Mouse (Mus musculus): ENCODE data around the gene Hyal3. TPM values are rescaled to one million over a fixed set of nuclear protein-coding genes. Genes with fewer than 3 reads are reported as not detected.

Gene Hyal3
- total and polyA plus RNA-seq, 3 experiments = 2.3 to 6.8 TPM; not detected in 1

DNA sequence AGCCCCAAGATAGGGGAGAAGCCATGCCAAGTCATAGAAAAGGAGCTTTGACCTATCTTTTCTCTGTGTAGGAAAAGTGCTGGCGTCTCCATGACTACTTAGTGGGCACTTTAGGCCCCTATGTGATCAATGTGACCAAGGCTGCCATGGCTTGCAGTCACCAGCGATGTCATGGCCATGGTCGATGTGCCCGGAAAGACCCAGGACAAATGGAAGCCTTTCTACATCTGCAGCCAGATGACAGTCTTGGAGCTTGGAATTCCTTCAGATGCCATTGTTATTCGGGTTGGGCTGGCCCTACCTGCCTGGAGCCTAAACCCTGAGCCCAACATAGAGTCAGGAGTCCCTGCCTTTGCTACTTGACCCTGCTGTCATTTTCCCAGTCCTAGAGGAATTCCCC, 5.9 kb downstream of the Hyal3 start:
- peak overlapping the region in 1 of 2 experiments; percentile 10; a peak in 2 of 4 replicates for H3K4me3 ChIP-seq (ENCODE audit: control insufficient read depth in 1 of 2, insufficient read depth in 1 of 2, low read depth in 2 of 2, low read length in 2 of 2)
- H3K27ac ChIP-seq (ENCODE audit: control insufficient read depth, low read depth, low read length) = peak overlapping the region; percentile 94
- H3K36me3 ChIP-seq (ENCODE audit: control insufficient read depth in 1 of 2, insufficient read depth in 2 of 2, low read length in 2 of 2) = peaks cover 4 to 35% of the 10 kb centered on the region in 2 experiments; a peak in 3 of 4 replicates

DNA sequence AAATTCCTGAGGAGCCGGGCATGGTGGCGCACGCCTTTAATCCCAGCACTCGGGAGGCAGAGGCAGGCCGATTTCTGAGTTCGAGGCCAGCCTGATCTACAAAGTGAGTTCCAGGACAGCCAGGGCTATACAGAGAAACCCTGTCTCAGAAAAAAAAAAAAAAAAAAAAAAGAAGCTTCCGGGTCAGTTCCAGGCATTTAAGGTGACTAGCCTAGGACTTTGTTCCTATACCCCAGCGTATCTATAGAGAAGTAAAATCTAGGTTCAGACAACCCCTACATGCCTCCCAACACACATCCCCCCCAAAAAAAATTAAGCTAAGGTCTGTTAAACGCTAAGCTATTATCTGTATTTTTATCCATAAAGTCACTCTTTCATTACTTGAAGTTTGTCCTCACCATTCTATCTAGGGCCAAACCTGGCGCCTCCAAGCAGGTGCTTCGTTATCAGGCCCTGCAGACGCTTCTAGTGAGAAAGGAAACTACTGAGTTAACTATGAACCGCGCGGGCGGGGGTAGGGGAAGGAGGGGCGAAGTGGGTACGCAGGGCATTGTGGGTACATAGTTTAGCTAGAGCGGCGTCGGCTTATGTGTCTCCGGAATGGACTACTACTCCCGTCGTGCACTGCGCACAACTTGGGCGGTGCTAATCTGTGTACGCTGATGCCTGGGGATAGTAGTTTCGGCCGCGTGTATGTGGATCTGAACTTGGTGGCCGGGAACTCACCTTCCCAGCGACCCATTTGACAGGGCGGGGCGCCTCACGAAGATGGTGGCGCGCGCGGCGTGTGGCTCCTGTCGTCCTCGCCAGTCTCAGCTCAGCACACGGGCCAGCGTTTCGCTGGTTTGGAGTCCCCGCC, 6.6 kb downstream of the Hyal3 start, which contains the start of gene Ifrd2:
Gene Ifrd2, plus strand, starts transcription at position 669 of the 859 bp plus-strand sequence.
- Histone ChIP-seq H3K79me2 (ENCODE audit: control insufficient read depth, insufficient read depth, low read length, poor library complexity) (peaks cover 47% of the 10 kb centered on the region), H3K27ac (ENCODE audit: control insufficient read depth, low read depth, low read length) (peak within 1 kb of the TSS; percentile 99), H3K9me3 (replicated peaks; ENCODE audit: insufficient read depth, low read length) (no peaks in the 10 kb centered on the region), H3K36me3 (ENCODE audit: control insufficient read depth in 1 of 2, insufficient read depth in 2 of 2, low read length in 2 of 2) (peaks cover 4 to 29% of the 10 kb centered on the region in 2 experiments; a peak in 3 of 4 replicates), H3K4me3 (ENCODE audit: control insufficient read depth in 1 of 2, insufficient read depth in 1 of 2, low read depth in 2 of 2, low read length in 2 of 2) (peak within 1 kb of the TSS; percentile 55 to 86), H3K27me3 (ENCODE audit: control insufficient read depth in 1 of 2, insufficient read depth in 2 of 2, low read length in 2 of 2) (no peaks in the 10 kb centered on the region), H3K9ac (ENCODE audit: control insufficient read depth, low read depth, low read length, poor library complexity, severe bottlenecking) (peak within 1 kb of the TSS; percentile 99), H3K4me1 (ENCODE audit: control insufficient read depth in 1 of 2, insufficient read depth in 2 of 2, low read length in 2 of 2) (peaks cover 16 to 31% of the 10 kb centered on the region in 2 experiments; a peak in 3 of 4 replicates)
- DNase-seq (ENCODE audit: low read depth, low spot score) = peak; percentile 99
- peak; percentile 97 for TF ChIP-seq HCFC1 (IDR thresholded peaks at IDR 0.05; ENCODE audit: low read depth, low read length)
- TF ChIP-seq NELFE (IDR thresholded peaks at IDR 0.05; ENCODE audit: low read depth, low read length) = peak; percentile 83
- TF ChIP-seq USF1 (IDR thresholded peaks at IDR 0.05; ENCODE audit: low read depth, low read length) = no peak
- peak; percentile 95 for TF ChIP-seq GATA1 (IDR thresholded peaks at IDR 0.05; ENCODE audit: low read depth, low read length)
- no peak for TF ChIP-seq E2F4 (IDR thresholded peaks at IDR 0.05; ENCODE audit: borderline replicate concordance, low read depth, low read length)
- TF ChIP-seq CHD1 (IDR thresholded peaks at IDR 0.05; ENCODE audit: low read depth, low read length) = no peak
- peak; percentile 98 for TF ChIP-seq TCF12 (IDR thresholded peaks at IDR 0.05; ENCODE audit: low read depth, low read length)
- peak; percentile 98 for TF ChIP-seq TAL1 (IDR thresholded peaks at IDR 0.05; ENCODE audit: low read length)
- no peak for TF ChIP-seq USF2 (IDR thresholded peaks at IDR 0.05; ENCODE audit: borderline replicate concordance in 1 of 2, insufficient read depth in 1 of 2, low read depth in 1 of 2, low read length in 2 of 2)
- TF ChIP-seq CHD2 (IDR thresholded peaks at IDR 0.05; ENCODE audit: low read length) = peak; percentile 59
- no peak for TF ChIP-seq ZC3H11A (IDR thresholded peaks at IDR 0.05; ENCODE audit: low read depth, low read length)
- no peak for TF ChIP-seq MYC (IDR thresholded peaks at IDR 0.05; ENCODE audit: low read depth, low read length)
- TF ChIP-seq ZKSCAN1 (IDR thresholded peaks at IDR 0.05; ENCODE audit: low read depth, low read length) = no peak
- peak; percentile 83; the same call in 1 of the 2 replicates for TF ChIP-seq POLR2AphosphoS5 (IDR thresholded peaks at IDR 0.05; ENCODE audit: borderline replicate concordance, low read depth, low read length)
- peak; percentile 90 for TF ChIP-seq TBP (IDR thresholded peaks at IDR 0.05; ENCODE audit: low read depth, low read length)
- no peak for TF ChIP-seq JUND (IDR thresholded peaks at IDR 0.05; ENCODE audit: low read depth, low read length)
- peak in 1 of 2 experiments; percentile 91; a peak in 2 of 4 replicates for TF ChIP-seq POLR2A (IDR thresholded peaks at IDR 0.05; ENCODE audit: control insufficient read depth in 1 of 2, insufficient read depth in 1 of 2, low read depth in 1 of 2, low read length in 2 of 2, poor library complexity in 1 of 2)
- no peak; the same call in 1 of the 2 replicates for TF ChIP-seq GABPA (IDR thresholded peaks at IDR 0.05; ENCODE audit: low read depth, low read length)
- TF ChIP-seq MYB (IDR thresholded peaks at IDR 0.05; ENCODE audit: low read depth, low read length) = peak; percentile 80
- peak; percentile 70 for TF ChIP-seq BHLHE40 (IDR thresholded peaks at IDR 0.05; ENCODE audit: borderline replicate concordance, low read depth, low read length)
- peak; percentile 40; the same call in 1 of the 2 replicates for TF ChIP-seq RCOR1 (IDR thresholded peaks at IDR 0.05; ENCODE audit: low read depth, low read length)
- TF ChIP-seq ELF1 (IDR thresholded peaks at IDR 0.05; ENCODE audit: low read depth, low read length) = no peak; the same call in 1 of the 2 replicates
- peak; percentile 86 to 95 for TF ChIP-seq EP300 (IDR thresholded peaks at IDR 0.05; ENCODE audit: low read depth in 1 of 2, low read length in 2 of 2)
- TF ChIP-seq SIN3A (IDR thresholded peaks at IDR 0.05; ENCODE audit: low read length) = peak; percentile 93
- peak; percentile 94; the same call in 1 of the 2 replicates for TF ChIP-seq POLR2AphosphoS2 (IDR thresholded peaks at IDR 0.05; ENCODE audit: low read length)
- TF ChIP-seq NRF1 (IDR thresholded peaks at IDR 0.05; ENCODE audit: insufficient read depth, low read depth, low read length, poor library complexity, severe bottlenecking) = peak; percentile 58; the same call in 1 of the 2 replicates
- TF ChIP-seq UBTF (IDR thresholded peaks at IDR 0.05; ENCODE audit: borderline replicate concordance, insufficient read depth, low read depth, low read length) = no peak
- peak; percentile 95 for TF ChIP-seq ETS1 (IDR thresholded peaks at IDR 0.05; ENCODE audit: low read depth, low read length)

More for the DNA sequence above, 5.9 kb downstream of the Hyal3 start:
- Histone ChIP-seq H3K27me3 (ENCODE audit: control insufficient read depth in 1 of 2, insufficient read depth in 2 of 2, low read length in 2 of 2) (no peaks in the 10 kb centered on the region), H3K9me3 (replicated peaks; ENCODE audit: insufficient read depth, low read length) (no peaks in the 10 kb centered on the region), H3K79me2 (ENCODE audit: control insufficient read depth, insufficient read depth, low read length, poor library complexity) (peaks cover 54% of the 10 kb centered on the region), H3K9ac (ENCODE audit: control insufficient read depth, low read depth, low read length, poor library complexity, severe bottlenecking) (peak overlapping the region; percentile 49), H3K4me1 (ENCODE audit: control insufficient read depth in 1 of 2, insufficient read depth in 2 of 2, low read length in 2 of 2) (peaks cover 16 to 37% of the 10 kb centered on the region in 2 experiments; a peak in 3 of 4 replicates)
- DNase-seq (ENCODE audit: low read depth, low spot score) = peak; percentile 29
- TF ChIP-seq HCFC1 (IDR thresholded peaks at IDR 0.05; ENCODE audit: low read depth, low read length) = no peak
- TF ChIP-seq SMC3 (IDR thresholded peaks at IDR 0.05; ENCODE audit: low read depth, low read length) = no peak
- TF ChIP-seq TBP (IDR thresholded peaks at IDR 0.05; ENCODE audit: low read depth, low read length) = no peak
